Mouse (Mus musculus): ENCODE measurements at regions not wholly inside any gene's neighbourhood (a gene's known extent, or its start where the extent isn't known, plus 50 kb on each side); places are given as distances from the start of the nearest gene placed in this dataset.

DNA sequence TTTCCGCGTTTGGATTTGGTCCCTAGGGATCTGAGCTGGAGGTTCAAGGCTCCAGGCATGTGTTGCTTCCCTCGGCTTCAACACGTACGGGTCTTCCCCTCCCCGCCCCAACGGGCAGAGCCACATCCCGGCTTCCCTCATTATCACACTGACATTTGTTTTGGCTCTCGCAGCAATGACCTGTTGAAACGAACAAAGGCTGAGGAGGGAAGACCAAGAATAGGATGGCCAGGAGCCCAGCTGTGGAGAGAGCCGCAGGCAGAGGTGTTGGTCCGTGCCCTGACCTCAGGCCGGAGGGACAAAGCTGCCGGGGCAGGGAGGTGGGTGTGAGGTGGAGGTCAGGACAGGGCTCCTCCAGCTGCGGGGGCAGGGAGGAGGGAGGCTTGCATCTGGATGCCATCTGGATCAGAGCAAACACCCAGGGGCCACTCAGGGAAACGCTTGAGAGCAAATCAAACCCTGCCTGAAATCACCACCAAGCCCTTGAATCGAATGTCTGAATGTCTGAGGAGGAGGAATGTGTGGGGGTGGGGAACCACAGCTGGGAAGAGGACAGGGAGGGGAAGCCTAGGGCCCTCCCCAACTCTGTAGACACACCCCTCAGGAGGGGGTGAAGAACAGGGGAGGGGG lies 145.6 kb downstream of the Vegfa start:
- peak; percentile 82 for DNase-seq

DNA sequence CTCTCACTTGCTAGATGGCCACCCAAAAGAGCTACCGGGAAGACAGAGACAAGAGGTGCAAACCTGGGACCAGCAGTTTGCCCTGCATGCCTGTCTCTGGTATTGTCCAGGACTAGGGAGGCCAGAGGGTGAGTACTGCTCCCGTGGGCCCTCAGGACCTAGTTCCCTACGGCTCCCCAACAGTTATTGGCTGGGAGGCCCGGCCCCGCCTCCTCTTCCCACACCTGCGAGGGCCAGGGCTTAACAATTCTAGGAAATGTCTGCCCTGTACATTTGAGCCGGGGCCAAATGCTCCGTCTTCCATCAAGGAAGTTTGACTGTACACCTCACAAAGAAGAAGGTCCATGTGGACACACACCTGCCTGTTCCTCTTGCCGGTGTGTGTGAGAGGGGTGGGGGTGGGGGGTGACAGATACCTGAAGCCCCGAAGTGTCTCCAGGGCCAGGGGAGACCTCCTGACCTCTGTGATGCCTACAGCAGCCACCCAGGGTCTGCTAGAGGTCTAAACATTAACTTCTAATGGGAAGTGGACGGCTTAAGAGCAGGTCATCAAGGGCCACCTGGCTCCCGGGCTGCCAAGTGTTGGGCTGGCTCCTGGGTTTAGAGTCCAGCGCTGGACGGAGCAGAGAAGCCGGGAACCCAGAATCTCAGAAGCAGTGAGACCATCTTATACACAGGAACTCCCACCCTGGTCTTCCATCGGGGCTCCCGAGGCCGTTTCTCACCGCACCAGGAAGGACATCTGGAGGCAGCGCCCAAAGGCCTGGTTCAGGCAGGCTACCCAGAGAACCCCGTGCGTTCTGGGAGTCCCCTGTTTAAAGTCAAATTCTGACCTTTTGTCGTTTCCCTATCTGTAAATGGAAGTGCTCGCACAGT lies 146.5 kb downstream of the Vegfa start:
- no peak for DNase-seq

DNA sequence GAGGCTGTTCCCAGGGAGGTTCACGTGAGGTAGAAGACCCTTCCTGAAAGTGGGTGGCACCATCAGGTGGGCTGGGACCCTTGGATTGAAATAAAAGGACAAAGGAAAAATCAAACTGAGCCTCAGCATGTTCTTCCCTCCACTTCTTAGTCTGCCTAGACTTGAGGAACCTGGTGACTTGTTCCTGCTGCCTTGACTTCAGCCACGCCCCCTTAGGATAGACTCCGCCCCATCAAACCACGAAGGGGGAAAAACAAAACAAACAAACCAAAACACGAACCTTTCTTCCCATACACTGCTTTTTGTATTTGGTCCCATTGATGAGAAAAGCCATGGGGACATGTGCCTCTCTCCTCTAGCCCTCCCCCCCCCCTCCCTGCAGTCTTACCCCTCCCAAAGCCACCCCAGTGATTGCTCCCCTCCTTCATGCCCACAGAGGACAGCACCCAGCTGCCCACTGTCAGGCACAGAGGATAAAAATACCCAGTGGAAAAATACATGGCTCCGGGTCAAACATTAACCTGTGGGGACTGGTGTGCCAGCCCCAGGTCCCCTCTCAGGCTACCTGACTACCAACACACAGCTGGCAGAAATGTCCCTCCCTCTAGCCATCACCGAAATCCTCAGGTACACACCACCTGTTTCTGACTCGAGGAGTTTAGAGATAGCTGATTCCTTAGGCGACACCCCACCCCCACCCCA lies 148.0 kb downstream of the Vegfa start:
- no peak for DNase-seq

DNA sequence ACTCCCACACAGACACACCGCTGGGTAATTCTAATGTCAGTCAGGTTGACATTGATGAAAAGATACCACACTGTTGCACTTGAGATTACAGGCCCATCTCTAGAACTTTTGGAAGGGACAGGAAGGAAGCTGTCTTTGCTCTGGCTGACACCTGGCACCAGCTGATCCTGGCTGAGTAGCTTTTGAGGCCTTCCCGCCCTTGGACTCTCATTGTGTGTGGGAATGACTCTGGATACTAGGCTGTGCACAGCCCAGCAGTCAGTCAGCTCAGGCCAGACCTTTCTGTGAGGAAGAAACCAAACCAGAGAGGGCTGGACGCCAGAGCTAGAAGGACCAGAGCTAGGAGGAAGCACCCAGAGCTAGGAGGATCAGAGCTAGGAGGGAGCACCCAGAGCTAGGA lies 149.0 kb upstream of the 1600014C23Rik start:
- DNase-seq = no peak

DNA sequence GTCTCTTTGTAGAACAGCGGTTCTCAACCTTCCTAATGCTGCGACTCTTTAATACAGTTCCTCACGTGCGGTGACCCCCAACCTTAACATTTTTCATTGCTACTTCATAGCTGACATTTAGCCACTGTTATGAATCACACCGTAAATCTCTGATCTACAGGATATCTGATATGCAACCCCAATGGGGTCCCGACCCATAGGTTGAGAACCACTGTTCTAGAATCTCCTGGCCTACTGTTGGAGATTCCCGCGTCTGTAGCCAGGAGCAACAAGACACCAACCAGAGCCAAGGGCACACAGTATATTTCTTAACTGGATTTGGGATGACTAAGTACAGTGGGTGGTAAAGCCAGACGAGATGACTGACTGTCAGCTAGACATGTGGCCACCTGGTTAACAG lies 147.6 kb upstream of the 1600014C23Rik start:
- DNase-seq = no peak

DNA sequence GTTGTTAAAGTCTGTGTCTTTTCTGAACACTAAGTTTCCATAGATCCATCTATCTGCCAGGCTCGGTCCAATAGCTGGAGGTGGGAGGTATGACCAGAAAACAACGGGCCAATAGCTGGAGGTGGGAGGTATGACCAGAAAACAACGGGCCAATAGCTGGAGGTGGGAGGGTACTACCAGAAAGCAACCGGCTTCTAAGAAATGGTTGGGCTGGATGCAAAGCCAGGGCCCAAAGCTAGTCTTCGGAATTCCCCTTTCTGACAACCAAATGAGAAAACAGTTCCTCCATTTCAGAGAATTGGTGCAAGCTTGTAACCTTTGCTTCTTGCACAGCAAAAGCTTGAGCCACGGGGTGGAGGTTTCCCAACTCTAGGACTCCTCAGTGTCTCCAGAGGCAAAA lies 147.1 kb upstream of the 1600014C23Rik start:
- DNase-seq = no peak

DNA sequence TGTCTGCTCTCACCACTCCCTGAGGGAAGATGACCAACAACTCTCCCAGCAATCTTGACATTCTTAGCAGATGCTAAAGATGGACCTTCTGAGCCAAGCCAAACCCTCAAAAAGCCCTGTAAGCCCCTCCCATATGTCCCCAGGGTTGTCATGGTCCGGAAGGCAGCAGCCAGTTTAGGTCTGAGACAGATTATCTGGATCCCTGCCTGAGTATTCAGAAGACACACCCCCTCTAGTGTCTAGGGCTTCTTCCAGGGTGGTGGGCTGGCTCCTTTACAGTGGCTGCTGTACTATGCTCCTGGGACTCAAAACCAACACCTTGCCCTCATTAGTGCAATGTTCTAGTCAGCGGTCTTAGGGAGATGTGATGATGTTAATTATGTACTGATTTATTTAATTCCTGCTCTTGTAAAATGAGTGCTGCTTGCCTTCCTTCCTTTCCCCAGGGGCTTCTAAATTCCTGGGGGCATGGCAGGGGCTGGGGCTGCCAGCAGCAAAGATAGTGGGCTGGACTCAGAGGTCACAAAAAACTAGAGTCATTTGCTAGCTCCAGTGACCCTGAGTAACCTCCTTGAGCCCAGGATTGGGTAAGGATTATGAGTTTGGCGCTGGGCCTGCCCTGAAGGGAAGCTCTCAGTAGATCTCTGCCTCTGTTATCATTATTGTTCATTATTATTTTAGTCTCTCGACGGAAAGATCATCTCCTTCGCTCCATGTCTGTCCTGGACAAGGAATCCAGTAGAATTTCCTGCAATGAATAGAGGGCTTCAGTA lies 146.0 kb upstream of the 1600014C23Rik start:
- DNase-seq = no peak

DNA sequence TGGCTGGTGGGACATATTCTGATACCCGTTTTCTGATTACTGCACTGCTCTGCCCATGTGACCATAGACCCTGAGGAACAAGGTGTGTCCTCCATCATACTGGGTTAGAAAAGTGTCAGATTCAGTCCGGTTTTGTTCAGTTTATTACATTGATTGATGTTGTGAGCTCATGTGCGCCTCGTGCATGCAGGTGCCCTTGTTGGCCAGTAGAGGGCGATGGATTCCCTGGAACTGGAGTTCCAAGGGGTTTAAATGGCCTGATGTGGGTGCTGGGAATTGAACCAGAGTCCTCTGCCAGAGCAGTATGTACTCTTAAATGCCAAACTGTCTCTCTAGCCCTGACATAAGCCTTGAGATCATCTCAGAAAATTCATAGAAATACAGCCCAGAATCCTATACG lies 144.8 kb upstream of the 1600014C23Rik start:
- DNase-seq = no peak

DNA sequence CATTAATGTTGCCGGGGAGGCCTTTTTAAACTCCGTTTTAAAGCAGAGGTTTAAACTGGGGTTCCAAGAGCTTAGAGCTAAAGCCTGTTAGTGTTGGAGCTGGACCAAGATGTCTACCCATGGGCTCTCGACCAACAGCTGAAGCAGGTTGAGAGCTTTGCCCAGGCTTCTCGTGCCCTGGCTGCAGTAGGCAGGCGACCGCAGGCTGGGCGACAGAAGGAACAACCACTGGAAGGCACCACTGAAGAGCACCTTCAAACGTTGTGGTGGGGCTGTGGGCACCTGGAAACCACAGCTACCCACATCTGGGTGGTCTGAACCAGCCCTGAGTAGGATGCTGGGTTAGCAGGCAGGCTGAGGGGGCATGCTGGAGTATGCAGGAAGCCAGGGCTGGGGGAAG lies 141.7 kb upstream of the 1600014C23Rik start:
- no peak for DNase-seq

DNA sequence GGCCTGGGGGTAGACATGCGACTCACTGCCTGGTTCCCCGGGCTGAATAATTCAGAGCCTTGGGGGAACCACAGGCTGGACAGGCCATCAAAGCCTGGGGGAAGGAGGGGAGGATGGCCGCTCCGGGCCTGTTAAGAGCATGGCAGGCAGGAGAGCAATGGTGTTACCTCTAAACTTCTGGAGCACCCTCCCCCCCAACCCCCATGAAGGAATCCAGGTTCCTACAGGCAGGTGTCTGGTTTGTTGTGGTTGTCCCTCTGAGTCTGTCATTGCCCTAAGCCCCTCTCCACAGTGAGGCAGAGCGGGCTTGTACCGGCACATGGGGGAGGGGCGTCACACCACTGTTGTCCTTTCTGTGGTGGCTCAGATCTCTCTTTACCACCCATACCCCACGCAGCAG lies 140.4 kb upstream of the 1600014C23Rik start:
- DNase-seq = no peak

DNA sequence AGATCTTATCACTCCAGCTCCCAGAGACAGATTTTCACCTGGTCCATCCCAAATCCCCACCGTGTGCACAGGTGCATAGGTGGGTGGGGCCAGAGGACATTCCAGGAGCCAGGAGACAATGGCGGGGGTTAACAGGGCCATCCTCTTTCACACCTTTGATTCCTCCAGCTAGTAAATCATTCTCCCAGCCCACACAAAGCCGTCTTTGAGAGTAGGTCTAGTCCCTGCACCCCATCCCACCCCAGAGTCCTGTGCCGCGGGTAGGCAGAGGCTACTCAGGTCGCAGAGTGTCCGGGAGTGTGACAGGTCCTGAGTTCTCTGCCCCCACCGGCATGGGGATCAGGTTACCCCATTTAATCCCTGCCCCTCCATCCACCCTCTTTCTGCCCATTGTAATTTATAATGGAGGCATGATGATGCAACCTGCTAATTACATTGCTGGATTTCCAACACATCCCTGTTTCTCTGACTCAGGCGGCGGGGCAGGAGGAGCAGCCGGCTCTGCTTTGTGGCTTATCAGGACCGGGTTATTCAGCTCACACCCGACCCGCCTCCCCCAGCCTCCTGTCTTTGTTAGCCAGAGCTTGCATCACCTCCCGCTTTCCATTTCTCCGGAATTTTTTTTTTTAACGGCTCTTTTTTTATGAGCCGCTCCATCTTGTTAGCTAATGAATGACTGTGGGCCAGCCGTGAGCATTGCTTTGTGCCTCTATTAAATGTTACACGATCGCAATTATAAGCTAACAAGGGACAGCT lies 139.7 kb upstream of the 1600014C23Rik start:
- DNase-seq = peak; percentile 74

DNA sequence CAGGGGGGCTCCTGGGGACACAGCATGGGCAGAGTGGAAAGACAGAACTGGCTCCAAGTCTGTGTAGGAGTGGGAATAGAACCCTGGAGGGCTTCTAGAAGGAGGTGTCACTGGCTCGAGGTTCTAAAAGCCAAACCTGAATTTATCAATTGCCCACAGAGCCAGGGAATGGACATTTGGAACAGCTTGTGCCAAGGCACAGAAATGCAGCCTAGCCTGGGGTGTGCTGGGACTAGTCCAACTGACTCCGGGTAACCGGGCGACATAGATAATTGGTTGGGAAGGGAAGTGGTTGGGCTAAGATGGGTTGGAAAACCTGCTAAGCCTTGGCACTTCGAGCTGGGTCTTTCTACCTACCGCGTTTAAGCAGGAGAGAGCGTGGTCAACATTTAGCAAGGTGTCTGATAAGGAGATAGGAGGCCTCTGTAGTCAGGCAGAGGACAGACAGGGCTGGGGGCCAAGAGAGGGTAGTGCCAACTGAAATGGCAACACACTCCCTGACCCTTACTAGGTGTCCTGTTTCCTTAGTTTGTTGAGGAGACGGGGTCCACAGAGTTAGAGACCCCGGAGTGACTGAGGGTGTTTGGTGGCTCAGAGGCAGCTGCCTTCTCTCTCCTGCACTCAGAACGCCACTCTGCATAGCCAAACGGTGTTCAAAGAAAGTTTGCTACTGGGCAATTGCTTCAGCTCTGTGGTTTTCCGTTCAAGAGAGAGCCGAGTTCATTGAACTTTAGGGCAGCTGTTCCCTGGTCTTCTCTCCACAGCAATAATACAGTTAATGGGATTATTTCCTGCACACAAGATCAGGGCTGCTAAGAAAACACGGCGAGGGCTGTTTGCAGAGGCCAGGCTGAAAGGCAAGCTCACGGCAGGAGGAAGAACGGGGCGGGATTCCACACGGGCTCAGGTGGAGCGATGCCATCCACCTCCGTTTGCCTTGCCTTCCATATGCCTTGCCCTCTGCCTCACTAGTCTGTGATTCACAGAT lies 138.3 kb upstream of the 1600014C23Rik start:
- DNase-seq = no peak

DNA sequence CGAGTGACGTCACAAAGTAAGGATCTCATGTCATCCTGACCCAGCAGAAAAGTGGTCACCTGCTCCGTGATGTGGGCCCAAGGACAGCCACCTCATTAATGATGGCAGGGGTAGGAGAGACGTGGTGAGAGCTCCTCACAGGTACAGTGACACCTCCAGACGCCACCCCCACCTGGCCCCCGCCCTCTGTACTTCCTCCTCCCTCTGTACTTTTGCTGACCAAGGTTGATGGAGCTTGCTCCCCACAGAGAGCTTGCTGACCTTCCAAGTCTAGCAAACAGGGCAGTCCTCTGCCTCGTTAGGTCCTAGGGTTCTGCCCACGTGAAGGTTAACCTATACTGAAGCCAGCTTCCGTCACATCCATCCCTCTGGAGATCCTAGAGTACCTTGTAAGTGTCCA lies 137.4 kb upstream of the 1600014C23Rik start:
- DNase-seq = no peak

DNA sequence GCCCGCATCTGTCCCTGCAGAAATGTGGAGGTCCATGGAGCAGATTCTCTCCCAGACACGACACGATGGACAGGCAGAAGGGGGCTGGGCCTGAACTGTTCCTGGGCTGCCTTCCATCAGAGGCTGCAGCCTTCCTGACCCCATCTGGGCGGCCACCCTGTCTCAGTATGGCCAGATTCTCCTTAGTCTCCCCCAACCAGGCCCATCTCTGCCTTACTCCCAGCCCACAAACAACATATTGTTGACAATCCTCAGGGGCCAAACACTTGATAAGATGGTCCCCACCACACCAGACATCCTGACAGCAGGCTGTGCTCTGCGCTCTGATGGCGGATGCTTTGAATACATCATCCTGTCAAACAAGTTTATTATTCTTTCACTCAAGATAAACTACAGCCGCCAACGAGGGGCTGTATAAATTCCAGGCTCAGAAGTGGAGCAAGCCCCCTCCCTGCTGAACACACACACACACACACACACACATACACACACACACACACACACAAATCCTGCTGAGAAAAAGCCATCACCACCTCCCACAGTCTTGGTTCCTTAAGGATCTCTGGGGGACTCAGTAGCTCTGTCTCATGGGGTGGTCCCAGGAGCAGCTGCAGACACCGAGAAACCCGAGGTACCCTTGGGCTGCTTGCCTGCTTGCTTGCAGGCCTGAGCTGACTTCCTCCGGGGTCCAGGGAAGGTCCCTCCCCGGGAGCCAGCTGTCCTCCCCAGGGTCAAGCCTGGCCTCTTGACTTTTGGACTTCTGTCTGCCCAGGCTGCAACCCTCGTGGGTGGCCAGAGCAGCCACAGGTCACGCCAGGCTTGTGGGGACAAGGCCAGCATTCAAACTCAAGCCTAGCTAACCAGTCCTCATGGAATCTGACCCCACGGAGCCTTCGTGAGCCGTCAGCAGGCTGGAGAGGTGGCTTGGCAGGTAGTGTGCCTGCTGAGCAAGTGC lies 135.6 kb upstream of the 1600014C23Rik start:
- DNase-seq = no peak

DNA sequence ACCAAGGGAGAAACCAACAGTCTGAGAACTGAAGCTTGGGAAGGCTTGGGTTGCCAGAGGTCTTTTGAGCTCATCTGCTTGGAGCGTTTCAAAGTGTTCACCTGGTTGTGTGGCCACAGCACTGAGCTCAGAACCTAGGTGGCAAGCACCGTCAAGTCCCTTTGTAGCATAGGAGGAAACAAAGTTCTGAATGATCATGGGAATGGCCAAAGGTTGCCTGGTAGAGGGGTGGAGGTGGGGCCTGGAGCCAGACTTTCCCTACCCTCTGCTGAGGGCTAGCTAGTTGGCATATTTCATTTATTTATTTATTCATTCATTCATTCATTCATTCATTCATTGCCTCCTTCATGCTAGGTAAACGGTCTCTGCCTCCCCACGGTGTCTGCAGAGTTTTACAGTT lies 134.9 kb upstream of the 1600014C23Rik start:
- DNase-seq = no peak

DNA sequence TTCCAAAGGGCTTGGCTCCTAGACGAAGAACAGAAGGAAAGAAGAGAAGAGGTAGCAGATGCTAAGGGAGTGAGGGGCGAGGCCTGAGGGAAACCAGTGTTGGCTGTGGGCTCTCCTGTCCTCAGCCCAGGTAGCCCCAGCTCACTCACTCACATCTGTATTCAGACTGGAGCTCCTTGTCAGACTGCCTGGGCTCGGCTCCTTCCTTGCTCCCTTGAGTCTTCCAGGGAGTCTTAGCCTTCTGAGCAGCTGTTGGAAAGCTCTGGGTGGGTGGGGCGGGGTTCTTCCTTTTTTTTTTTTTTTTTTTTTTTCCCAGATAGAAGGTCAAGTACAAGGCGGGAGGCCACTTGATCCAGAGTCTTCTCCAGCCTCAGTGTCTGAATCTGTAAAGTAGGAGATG lies 134.1 kb upstream of the 1600014C23Rik start:
- no peak for DNase-seq

DNA sequence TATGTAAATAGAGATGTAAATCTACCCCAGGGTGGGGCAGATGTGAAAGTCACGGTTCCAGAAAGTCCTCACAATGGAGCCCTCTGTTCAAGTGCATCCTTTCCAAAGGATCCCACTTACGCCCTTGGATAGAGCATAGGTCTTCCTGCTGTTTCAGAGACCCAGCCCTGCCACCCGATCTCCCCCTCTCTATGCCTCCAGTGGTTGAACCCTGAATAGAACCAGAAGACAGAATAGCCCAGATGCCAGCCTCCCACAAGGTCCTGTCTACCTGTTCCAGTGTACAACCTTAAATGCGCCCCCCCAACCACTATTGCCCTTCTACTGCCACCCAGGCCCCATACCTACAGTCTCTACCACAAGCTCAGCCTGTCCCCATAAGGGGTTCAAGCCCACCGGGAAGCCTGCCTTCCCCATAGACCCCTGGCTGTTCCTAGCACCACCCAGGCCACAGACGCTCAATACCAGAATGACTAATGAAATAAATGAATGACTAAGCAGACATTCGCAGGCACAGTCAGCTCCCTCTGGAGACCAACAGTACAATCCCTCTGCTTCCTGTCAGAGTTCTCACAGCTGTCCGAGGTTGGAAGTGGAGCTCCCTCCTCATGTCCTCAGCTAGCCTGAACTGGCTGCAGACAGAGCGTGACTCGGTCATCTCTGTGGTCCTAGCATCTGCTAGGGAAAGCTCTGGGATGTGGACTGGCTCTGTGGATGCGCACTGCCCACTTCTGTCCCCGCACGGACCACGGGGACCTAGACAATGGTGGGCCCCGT lies 133.4 kb upstream of the 1600014C23Rik start:
- no peak for DNase-seq

DNA sequence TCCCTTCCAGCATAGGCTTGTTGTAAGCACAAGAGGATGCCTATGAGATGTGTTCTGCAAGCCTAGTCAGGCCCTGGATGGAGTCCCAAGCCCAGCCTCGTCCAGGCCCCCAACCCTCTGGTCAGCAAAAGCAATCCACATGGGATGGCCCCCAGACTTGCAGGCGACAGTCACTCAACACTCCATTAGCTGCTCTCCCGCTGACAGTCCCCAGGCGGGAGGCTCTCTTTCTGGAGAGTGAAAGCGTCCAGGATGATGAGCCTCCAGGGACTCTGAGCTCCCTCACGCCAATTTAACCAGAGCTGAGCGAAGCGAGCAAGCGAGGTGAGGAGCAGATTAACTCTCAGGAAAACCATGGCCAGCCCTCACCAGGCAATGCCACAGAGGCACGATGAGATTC lies 132.7 kb upstream of the 1600014C23Rik start:
- DNase-seq = no peak

DNA sequence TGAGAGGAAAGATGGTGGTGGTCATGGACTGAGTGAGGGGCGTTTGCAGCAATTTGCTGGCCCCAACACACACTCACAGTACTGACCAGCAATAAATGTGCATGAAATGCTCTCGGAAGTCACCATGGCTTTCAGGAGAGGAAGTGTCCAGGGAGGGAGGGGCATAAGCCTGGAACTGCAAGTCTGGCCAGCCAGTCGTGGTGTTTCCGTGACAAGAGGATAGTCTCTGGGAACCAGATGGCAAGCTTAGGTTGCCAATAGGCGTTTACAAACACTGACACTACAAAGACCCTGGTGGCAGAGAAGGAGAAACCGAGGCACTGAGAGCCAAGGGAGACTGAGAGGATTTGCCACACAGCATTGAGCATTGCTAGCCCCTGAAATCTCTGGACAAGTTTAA lies 132.3 kb upstream of the 1600014C23Rik start:
- DNase-seq = no peak
